Mouse (Mus musculus) fibroblast of lung, adult 2 months (primary cell): ENCODE results near the gene Plxna1.

Source experiments
- DNase-seq: peaks from one replicate; pipeline ENCODE4 v3.0.0-alpha.2; 2011; ENCODE audit warnings: low read depth

Plxna1 gene

GRCm38 (mm10) chr6:89333964-89334702 lies 28.3 kb downstream of the Plxna1 start:
- no peak for DNase-seq

GRCm38 (mm10) chr6:89330957-89331356 lies 31.5 kb downstream of the Plxna1 start:
- DNase-seq = no peak

GRCm38 (mm10) chr6:89328634-89329033 lies 33.8 kb downstream of the Plxna1 start:
- no peak for DNase-seq

GRCm38 (mm10) chr6:89327746-89328491 lies 34.5 kb downstream of the Plxna1 start:
- no peak for DNase-seq

- DNase-seq = no peak
Measured at GRCm38 (mm10) chr6:89324842-89325241, 37.6 kb downstream of the Plxna1 start.

GRCm38 (mm10) chr6:89315263-89315662 lies 47.2 kb downstream of the Plxna1 start:
- no peak for DNase-seq

GRCm38 (mm10) chr6:89311518-89311917 lies 50.9 kb downstream of the Plxna1 start:
- no peak for DNase-seq

- no peak for DNase-seq
Measured at GRCm38 (mm10) chr6:89310236-89310635, 52.2 kb downstream of the Plxna1 start.

- DNase-seq = no peak
Measured at GRCm38 (mm10) chr6:89308213-89308973, 54.0 kb downstream of the Plxna1 start.

- DNase-seq = no peak
Measured at GRCm38 (mm10) chr6:89304375-89305058, 57.9 kb downstream of the Plxna1 start.

GRCm38 (mm10) chr6:89299818-89300217 lies 62.6 kb downstream of the Plxna1 start:
- DNase-seq = no peak

- DNase-seq = no peak
Measured at GRCm38 (mm10) chr6:89296909-89297695, 65.3 kb downstream of the Plxna1 start.

- DNase-seq = no peak
Measured at GRCm38 (mm10) chr6:89296001-89296709, 66.3 kb downstream of the Plxna1 start.

GRCm38 (mm10) chr6:89294621-89295020 lies 67.8 kb downstream of the Plxna1 start:
- DNase-seq = no peak

- no peak for DNase-seq
Measured at GRCm38 (mm10) chr6:89291494-89291893, 70.9 kb downstream of the Plxna1 start.

- DNase-seq = no peak
Measured at GRCm38 (mm10) chr6:89288156-89288555, 74.3 kb downstream of the Plxna1 start.

- DNase-seq = no peak
Measured at GRCm38 (mm10) chr6:89286700-89287428, 75.6 kb downstream of the Plxna1 start.

- no peak for DNase-seq
Measured at GRCm38 (mm10) chr6:89286286-89286655, 76.1 kb downstream of the Plxna1 start.

- DNase-seq = no peak
Measured at GRCm38 (mm10) chr6:89285561-89286285, 76.7 kb downstream of the Plxna1 start.
